Mouse (Mus musculus) Patski (cell line): ENCODE measurements around the gene Aff3. TPM values are rescaled to one million over a fixed set of nuclear protein-coding genes. Genes with fewer than 3 reads are reported as not detected.

Source experiments
- ATAC-seq: fragments of 100-300 bp; one replicate; pipeline ENCODE4 v1.8.0; 2021
- CTCF ChIA-PET: fragments of 350-600 bp; sonication (Branson Sonifier 250); formaldehyde crosslinking; loops from one replicate; lab custom pipeline; 2022; ENCODE audit warnings: inconsistent platforms; lab: Charles Lee
- POLR2A ChIA-PET: fragments of 350-600 bp; sonication (Branson Sonifier 250); formaldehyde crosslinking; loops from one replicate; lab custom pipeline; 2022; ENCODE audit warnings: antibody characterized with exemption, inconsistent platforms; lab: Charles Lee
- DNase-seq: peaks from one replicate; pipeline ENCODE4 v3.0.0-alpha.2; 2011; ENCODE audit warnings: low read depth, low spot score
- H3K27me3 ChIP-seq: fragments of 371-371 bp; one replicate; pipeline ENCODE4 v1.5.1; 2021
- CTCF ChIP-seq: fragments of 100-300 bp; IDR thresholded peaks from one replicate; pipeline ENCODE4 v1.5.1; 2021
- in situ Hi-C: fragments of 300-500 bp; cut with MboI; formaldehyde crosslinking; loops from 3 replicates; pipeline ENCODE4 v1.11.1; 2018; ENCODE audit warnings: low pct_unique_long_range_greater_than_20kb, mixed read lengths
- polyA plus RNA-seq: library from polyadenylated mRNA; unstranded; gene quantifications from one replicate; pipeline ENCODE4 v1.2.3, GENCODE M21; 2021

The Aff3 gene
- polyA plus RNA-seq, 1 experiment from 2014 or later: 0.39 TPM

DNA sequence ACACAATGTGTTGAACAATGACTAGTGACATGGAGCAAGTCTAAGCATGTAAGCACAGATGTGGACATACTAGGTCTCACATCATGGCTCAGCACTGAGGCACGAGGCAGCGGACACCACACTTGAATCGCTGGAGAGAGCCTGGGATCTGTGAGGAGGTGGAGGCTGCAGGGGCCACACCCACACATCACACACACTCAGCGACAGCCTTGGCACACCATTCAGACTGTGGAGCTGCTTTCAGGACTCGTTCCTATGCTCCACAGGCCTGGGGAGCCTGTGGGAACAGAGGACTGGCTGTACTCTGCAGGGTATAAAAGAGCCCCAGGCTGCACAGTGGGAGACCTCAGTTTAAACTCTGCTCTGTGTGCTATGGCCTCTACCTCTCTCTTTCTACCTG lies 270.3 kb downstream of the Aff3 start:
- in situ Hi-C loops: no loop called here
- DNase-seq (no peak), ATAC-seq (no peak)
- ChIA-PET CTCF (no interaction called here), POLR2A (no interaction called here)
- peaks cover 2% of the 10 kb centered on the region for H3K27me3 ChIP-seq
- TF ChIP-seq CTCF: no peak

DNA sequence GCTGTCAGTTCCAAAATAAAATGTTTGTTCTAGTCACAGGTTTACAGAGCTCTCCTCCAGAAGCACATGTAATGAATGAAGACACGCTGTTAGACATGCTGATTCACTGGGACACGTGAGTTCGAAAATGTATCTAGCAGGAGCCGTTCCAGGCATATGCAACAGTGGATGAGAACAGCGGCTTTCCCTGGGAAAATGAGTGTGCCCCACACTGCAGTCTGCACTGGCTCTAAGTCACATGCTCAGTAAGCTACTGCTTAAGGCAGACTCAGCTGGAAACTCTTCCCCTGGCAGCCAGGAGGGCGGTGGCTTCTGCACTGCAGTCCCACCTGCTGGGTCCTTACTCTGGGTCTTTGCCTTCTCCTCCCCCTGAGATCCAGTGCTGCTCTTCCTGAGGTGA lies 271.2 kb downstream of the Aff3 start:
- ATAC-seq (no peak), DNase-seq (peak; percentile 9)
- ChIA-PET POLR2A (no interaction called here), CTCF (interaction anchor here (1.2 to 2.2 kb wide), 8 partner anchors 9 to 393 kb away, joined by 4 to 15 read pairs (median 7); no protein-coding TSS in a partner anchor)
- no peak for TF ChIP-seq CTCF
- in situ Hi-C loops: no loop called here
- H3K27me3 ChIP-seq: peaks cover 2% of the 10 kb centered on the region

DNA sequence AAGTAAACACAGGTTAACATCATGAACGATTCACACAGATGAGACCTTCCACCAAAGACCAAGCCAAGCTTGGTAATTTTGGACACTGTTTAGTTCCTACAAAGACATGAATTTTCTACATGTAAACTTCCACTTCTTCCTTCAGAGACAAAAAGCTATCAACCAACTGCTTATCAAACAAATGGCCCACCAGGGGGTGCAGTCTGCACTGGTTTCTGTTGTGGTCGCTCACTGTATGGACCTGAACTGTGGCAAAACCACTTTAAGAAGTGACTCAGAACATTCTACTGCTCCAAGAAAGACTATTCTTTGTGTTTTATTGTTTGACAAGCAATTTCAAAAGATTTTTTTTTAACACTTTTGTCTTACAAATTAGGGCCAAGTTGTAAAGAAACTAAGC lies 271.8 kb downstream of the Aff3 start:
- POLR2A ChIA-PET: no interaction called here

DNA sequence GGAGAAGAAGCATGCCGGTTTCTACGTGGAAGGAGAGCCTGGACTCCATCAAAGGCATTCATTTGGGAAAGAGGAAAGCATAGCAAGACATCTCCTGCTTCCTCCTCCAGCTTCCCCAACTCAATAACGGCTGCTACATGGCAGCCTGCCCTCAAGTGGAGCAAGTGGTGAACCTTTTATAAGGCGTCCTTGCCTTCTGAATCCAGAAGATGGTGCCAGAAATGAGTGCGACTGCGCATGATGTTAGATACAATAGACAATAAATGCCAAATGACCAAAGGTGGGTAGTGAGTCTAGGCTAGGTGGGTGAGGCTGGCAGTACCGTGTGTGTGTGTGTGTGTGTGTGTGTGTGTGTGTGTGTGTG lies 273.9 kb downstream of the Aff3 start:
- CTCF ChIA-PET: interaction anchor here (0.9 to 1.3 kb wide), 4 partner anchors 18 to 397 kb away, joined by 3 to 4 read pairs (median 3); no protein-coding TSS in a partner anchor
- POLR2A ChIA-PET: no interaction called here
- H3K27me3 ChIP-seq: peaks cover 2% of the 10 kb centered on the region
- peak; percentile 40 for TF ChIP-seq CTCF
- in situ Hi-C loops: no loop called here
- no peak for ATAC-seq
- no peak for DNase-seq

More for the DNA sequence above, 271.8 kb downstream of the Aff3 start:
- ATAC-seq (peak; percentile 54), DNase-seq (peak; percentile 31)
- TF ChIP-seq CTCF: peak; percentile 89
- in situ Hi-C loops: no loop called here
- peaks cover 5% of the 10 kb centered on the region for H3K27me3 ChIP-seq
- CTCF ChIA-PET: interaction anchor here (1.2 to 2.2 kb wide), 9 partner anchors 9 to 394 kb away, joined by 4 to 15 read pairs (median 6); no protein-coding TSS in a partner anchor

DNA sequence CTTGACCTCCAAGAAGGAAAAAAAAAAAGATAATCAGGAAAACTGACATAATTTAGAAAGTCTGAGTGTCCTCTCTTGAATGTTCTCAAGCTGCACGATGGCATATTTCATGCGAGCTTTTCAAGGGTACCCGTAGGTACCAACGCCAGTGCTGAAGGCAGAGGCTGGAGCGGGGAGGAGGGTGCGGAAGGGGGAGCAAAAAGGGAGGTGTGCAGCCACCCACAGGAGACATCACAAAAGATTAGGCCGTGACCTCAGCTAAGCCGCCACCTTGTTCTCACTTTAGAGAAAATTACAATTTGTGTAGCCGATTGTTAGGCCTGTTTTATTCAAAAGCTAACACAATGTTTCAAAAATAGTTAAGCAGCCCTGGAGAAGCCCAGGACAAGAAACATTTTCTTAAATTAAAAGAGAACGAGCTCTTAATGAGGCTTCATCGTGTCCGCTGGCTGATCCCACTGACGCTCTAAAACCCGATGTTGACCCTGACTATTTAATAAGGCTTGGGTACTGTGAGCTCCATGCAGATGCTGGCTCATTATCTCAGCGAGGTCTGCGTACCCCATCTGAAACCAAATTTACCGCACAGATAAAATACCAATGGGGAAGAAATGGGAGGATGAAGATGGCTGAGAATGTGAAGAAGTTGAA lies 274.4 kb downstream of the Aff3 start:
- DNase-seq (no peak), ATAC-seq (no peak)
- ChIA-PET CTCF (interaction anchor here (0.9 to 1.3 kb wide), 4 partner anchors 18 to 397 kb away, joined by 3 to 4 read pairs (median 3); no protein-coding TSS in a partner anchor), POLR2A (no interaction called here)
- peaks cover 2% of the 10 kb centered on the region for H3K27me3 ChIP-seq
- TF ChIP-seq CTCF: no peak
- in situ Hi-C loops: no loop called here

DNA sequence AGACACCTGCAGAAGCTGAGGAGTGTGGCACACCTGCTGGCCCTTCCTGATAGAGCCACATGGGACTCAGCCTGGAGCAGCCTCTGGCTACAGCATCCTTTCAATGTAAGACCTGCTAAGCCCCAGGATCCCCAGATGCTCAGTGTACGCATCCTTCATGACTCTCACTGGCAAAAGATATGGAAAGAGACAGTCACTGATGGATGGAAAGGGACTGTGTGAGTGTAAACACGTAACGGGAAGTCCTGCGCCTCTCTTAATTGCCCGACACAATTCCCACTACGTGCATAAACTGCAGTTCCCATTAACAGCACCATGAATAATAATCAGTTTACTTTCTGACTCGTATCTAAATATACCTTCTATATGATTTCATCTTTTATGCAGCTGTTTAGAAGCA lies 275.2 kb downstream of the Aff3 start:
- no peak for TF ChIP-seq CTCF
- in situ Hi-C loops: loop anchor here (10.0 kb wide), 1 partner anchor 185 kb away; no protein-coding TSS in a partner anchor
- H3K27me3 ChIP-seq: peaks cover 2% of the 10 kb centered on the region
- ATAC-seq: no peak
- ChIA-PET POLR2A (no interaction called here), CTCF (interaction anchor here (1.1 to 1.3 kb wide), 2 partner anchors 205 to 398 kb away, joined by 3 to 4 read pairs; no protein-coding TSS in a partner anchor)
- no peak for DNase-seq

DNA sequence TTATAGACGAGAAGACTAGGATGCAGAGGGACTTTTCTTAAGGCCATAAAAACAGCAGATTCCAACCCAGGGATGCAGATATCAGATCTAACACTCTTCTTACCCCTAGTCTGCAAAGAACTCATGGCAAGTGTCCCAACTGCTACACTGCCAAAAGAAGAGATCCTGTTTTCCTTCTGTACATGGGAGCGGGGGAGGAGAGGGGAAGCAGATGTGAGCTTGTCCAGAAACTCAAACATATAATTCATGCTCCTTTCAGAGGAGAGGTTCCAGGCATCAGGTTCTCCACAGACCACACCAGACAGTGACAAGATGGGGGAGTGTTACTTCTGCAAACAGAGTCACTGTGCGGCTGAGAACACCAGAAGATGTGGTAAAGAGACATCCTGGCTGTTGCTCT lies 276.3 kb downstream of the Aff3 start:
- peaks cover 2% of the 10 kb centered on the region for H3K27me3 ChIP-seq
- TF ChIP-seq CTCF: no peak
- ATAC-seq (no peak), DNase-seq (no peak)
- in situ Hi-C loops: loop anchor here (10.0 kb wide), 1 partner anchor 184 kb away; no protein-coding TSS in a partner anchor
- ChIA-PET POLR2A (no interaction called here), CTCF (no interaction called here)

DNA sequence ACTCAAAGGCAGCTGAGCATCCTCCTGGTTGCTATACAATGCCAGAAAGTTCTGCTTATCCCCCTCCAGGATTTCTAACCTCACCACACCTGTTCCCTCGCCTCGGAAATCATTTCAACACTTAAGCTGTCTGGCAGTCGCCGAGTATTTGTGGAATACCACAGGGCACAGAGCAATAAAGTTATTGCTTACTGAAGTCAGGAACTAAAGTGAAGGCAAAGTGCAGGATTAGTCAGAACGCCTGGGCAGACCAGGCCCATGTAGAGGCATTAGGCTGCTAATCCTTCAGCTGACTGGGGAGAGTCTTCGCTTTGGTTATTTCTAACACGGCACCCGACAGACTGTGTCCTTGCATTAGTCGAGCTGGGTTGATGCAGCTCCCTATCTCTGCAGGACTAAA lies 277.3 kb downstream of the Aff3 start:
- in situ Hi-C loops: loop anchor here (10.0 kb wide), 1 partner anchor 183 kb away; no protein-coding TSS in a partner anchor

DNA sequence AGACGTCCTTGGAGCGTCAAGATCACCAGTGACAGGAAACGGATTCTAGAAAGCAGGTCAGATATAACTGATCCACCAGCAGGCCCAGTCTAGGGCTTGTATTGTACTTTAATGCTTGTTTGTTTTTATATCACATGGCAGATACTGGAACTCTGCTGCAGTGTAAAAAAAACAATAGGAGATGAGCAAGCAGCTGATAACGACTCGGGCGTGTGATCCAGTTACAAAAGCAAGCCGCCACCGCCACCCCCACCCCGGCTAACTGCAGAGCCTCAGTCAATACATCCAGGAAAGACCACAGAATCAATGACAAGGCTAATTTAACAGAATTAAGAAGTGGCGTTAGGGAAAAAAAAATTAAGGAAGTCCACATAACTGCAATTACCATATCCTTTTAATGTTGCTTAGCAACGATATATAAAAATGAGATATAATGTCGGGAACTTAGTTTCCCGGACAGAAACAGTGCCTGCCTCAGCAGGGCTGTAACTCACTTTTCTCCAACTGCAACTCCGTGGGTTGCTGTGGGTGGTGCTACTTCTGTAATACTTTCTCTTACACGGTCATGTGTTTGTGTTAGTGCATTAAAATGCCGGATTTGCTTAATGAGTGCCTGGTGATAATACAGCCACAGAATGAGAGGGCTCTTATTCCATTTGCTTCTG lies 280.2 kb downstream of the Aff3 start:
- CTCF ChIA-PET: interaction anchor here (1.5 kb wide), 1 partner anchor 8 kb away, joined by 4 read pairs; no protein-coding TSS in a partner anchor
- TF ChIP-seq CTCF: no peak
- in situ Hi-C loops: loop anchor here (5.0 to 10.0 kb wide), 2 partner anchors 180 to 388 kb away; no protein-coding TSS in a partner anchor

More for the DNA sequence above, 277.3 kb downstream of the Aff3 start:
- ChIA-PET POLR2A (no interaction called here), CTCF (no interaction called here)
- no peak for ATAC-seq
- H3K27me3 ChIP-seq: peaks cover 2% of the 10 kb centered on the region
- TF ChIP-seq CTCF: no peak
- DNase-seq: no peak

DNA sequence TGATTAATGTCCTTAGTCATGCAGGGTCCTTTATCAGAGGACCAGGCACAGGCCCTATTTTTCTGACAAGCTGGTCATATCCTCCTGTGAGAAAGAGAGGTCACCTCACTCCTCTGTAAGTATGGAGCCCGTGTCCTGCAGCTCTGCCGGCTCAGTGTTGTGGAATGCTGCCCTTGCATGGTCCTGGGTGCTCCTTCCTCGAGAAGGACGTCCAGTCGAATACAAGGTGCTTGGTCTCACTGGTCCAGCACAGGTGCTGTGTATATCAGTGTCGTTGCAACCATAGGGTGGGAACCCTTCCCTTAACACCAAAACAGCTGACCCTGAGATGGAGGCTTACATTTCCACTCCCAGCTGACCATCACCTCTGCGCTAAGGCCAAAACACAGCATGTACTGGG lies 280.7 kb downstream of the Aff3 start:
- no peak for ATAC-seq
- TF ChIP-seq CTCF: no peak
- in situ Hi-C loops: loop anchor here (5.0 to 10.0 kb wide), 2 partner anchors 179 to 388 kb away; no protein-coding TSS in a partner anchor
- POLR2A ChIA-PET: no interaction called here
- CTCF ChIA-PET: interaction anchor here (1.5 kb wide), 1 partner anchor 9 kb away, joined by 4 read pairs; no protein-coding TSS in a partner anchor
- no peak for DNase-seq
- H3K27me3 ChIP-seq: peaks cover 2% of the 10 kb centered on the region

More for the DNA sequence above, 280.2 kb downstream of the Aff3 start:
- peaks cover 2% of the 10 kb centered on the region for H3K27me3 ChIP-seq
- ATAC-seq (no peak), DNase-seq (no peak)
- POLR2A ChIA-PET: no interaction called here
